Mouse (Mus musculus) megakaryocyte, adult 5-6 weeks (primary cell): Measurements from ENCODE around the gene Ogfod3. TPM values are rescaled to one million over a fixed set of nuclear protein-coding genes. Genes with fewer than 3 reads are reported as not detected.
A peak's percentile ranks its signal among the peaks of the same experiment; 100 is the strongest.

Experiments
- ATAC-seq: 2 replicates; pipeline ENCODE4 v1.8.0; 2016; ENCODE audit warnings: mild to moderate bottlenecking, inconsistent platforms; ENCODE audit not compliant: poor library complexity, severe bottlenecking
- total RNA-seq, 2 experiments: library from RNA; stranded (forward) in 1 of 2; stranded (reverse) in 1 of 2; fragments of 153-499, 151-499 nt in 1 of 2; fragments of 221-1000, 200-1000 nt in 1 of 2; gene quantifications; 2 replicates each; pipeline versions ENCODE4 v1.2.3 to v1.2.4; 2015 to 2017

Ogfod3 gene
- total RNA-seq (2015), result 7.0 and 11.7 TPM in 2 replicates
- total RNA-seq (2017), result 2.0 and 5.5 TPM in 2 replicates

DNA sequence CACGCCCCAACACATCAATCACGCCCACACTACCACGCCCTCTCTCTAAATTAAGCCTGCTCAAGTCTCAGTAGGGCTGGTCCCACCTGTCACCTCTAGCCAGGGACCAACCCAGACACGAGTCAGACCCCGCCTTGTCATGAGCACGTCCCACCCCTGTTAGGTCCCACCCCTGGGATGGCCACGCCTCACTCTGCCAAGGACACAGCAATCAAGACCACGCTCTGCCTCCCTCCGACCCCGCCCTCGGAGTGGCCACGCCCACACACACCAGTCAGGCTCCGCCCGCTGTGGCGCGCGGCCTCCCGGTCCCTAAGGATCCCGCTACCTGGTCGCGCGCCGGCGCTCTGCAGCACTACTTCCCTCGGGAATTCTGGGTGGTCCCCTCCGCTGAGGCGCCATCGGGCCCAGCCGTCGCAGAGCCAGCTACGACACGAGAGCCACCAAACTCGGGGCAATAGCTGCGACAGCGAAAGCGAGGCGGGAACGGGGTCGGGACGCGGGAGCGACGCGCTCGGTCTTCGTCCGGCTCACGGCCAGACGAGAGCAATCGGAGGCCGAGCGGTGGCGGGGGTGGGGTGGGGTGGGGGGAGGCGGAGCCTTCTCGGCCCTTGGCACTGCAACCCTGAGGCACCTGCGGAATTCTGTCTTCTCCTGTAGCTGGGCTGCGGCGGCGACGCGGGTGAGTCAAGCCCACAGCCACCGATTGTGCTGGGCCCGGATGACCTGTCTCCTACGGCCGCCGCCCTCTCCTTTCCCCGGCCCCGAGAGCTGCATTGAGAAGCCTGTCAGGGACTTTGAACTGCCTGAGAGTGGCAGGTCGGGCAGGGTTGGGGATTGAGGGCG is at the start of gene Ogfod3, which contains the start of gene Hexdc:
Gene Ogfod3, minus strand, starts transcription at position 551 of the 846 bp plus-strand sequence.
Gene Hexdc, plus strand, starts transcription at position 273 of the 846 bp plus-strand sequence.
- peak; percentile 96 for ATAC-seq

DNA sequence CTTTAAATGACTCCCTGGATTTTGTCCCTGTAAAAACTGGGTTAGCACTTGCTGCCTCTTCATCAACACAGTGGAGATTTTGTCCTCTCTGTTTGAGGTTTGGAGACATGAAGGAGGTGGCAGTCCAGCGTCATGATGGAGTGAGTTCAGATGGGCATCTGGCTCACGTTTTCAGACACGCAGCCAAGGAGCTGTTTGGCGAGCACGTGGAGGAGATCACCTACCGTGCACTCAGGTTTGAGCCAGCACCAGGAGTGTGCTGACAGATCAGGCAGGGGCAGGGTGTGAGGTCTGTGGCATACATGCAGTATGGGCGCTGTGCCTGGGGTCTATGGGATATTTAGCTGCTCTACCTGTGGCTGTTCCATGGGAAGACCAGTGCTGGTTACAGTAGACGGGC is 45.7 kb upstream of the Ogfod3 start:
- no peak for ATAC-seq

DNA sequence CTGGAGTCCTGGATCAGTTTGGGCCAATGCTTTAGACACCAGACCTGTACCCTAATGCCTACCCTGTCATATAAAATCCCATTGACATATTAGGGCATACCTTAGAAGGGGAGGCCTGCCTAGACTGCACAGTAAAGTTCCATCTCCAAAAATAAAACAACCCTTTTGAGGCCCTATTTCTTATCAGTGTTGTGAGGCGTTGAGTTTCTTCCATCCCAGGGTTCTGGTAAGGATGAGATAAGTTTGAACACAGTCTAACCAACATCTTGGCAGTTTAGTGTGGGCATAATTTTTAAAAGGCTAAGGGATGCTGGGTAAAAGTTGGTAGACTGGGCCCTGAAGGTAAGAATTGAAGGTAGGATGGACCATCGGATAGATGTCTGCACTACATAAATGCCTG is 35.2 kb upstream of the Ogfod3 start:
- no peak for ATAC-seq

DNA sequence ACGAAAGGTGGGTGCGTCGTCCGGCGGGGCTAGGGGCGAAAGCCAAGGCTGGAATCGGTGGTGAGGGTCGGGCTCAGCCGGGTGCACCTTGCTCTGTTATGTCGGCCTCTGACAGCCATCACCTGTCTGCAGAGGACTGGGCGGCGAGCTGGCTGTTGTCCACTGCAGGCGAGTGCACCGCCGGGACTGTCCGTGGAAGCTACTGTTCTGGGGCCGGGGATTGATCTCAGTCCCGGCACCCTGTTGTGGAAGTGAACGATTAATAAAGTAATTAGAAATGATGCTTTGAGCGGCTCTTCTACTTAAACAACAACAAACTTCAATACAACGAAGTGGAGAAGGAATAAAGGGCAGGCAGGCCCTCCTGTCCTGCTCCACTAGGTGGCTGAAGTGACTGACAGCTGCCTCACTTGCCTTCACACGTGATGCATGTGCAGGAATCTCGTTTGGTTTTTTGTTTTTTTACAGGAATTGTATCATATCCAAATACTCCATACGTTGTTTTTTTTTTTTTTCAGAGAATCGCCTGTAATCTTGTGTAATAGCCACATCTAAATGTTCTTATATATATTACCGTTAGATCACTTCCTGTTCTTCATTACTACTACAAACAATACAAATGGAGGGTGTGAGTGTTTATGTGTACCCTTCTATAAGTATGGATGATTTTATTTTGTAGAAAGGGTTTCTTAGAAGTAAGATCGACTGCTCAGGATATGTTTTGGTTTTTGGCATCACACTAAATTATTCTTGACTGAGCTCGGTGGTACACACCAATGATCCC is 33.0 kb upstream of the Ogfod3 start:
- ATAC-seq, result peak; percentile 34

DNA sequence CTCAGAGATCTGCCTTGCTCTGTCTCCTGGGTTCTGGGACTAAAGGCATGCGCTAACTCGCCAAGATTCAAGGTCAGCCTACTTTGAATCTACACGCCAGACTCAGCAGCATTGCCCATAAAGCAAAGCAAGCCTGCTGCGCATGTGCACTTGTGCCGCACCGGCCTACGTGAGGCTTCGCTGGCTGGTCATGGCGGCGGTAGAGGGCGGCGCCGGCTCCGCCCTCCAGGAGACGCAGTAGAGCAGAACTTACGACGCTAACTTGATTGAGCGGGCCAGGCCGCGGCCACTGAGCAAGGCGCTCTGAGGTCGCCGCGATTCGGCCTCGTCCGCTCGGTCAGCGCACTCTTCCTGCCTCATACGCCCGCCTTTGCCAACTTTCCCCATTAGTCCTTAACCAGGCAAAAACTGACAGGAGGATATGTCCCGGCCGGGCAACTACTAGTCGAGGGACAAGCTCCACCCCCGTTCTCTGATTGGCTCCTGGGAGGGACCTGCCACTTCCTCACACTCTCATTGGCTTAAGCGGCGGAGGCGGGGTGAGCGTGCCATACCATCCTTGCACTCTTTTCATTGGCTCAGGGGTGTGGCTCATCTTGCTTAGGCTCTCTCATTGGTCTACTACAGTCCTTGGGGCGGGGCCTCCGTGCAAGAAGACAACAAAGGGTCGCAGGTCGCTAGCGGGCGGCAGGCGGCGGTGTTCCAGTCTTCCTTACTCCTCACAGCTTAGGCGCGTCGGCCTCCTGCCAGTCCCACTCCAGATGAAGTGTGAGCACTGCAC is 32.2 kb upstream of the Ogfod3 start, which contains the start of gene Narf:
Gene Narf, plus strand, starts transcription at position 690 of the 781 bp plus-strand sequence.
- peak; percentile 88 for ATAC-seq

DNA sequence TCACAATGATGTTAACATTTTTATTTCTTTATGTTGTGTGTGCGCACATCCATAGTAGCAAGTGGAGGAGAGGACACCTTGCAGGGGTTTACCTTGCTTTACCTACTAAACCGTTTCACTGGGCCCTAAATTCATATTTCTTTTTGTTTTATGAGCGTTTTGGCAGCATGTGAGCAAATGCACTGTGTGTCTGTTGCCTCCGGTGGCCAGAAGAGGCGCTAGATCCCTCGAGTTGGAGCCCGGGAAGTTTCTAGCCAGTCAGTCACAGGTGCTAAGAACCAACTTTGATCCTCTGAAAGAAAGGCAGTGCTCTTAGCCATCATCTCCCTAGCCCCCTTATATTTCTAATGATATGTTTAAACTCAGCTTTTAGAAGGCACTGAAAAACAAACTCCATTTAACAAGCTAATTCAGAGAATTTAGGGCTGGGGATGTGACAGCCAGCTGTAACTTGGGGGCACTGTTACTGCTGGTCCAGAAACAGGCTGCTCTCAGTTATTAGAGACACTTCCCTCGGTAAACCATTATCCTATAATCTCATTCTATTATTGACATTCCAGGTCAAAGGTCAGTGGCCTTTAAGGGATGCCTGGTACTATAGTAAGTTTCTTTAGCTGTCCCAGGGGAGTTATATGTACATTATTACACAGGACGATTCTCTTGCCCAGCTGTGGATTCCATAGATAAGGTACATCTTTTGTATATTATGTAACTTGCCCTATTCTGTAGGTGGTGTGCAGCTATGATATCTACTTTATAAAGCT is 31.1 kb upstream of the Ogfod3 start:
- ATAC-seq, result no peak

GRCm38 (mm10) chr11:121232706-121233105 is 28.2 kb upstream of the Ogfod3 start:
- no peak for ATAC-seq

GRCm38 (mm10) chr11:121231628-121232291 is 27.2 kb upstream of the Ogfod3 start:
- no peak for ATAC-seq

DNA sequence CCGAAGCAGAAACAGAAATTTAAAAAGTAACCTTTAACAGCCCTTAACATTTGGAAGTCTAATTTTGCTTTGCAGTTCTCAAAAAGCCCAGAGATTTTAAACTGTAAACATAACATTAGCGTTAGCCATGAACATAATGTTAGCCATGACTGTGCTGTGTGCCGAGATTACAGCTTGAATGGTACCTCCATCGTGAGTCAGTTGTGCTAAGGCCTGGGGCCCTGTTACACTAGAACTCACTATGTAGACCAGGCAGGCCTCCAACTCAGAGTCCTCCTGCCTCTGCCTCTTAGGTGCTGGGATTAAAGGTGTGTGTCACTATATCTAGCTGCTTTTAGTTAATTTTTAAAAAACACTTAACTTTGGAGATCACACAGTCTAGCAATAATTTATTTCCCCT is 26.7 kb upstream of the Ogfod3 start:
- no peak for ATAC-seq

DNA sequence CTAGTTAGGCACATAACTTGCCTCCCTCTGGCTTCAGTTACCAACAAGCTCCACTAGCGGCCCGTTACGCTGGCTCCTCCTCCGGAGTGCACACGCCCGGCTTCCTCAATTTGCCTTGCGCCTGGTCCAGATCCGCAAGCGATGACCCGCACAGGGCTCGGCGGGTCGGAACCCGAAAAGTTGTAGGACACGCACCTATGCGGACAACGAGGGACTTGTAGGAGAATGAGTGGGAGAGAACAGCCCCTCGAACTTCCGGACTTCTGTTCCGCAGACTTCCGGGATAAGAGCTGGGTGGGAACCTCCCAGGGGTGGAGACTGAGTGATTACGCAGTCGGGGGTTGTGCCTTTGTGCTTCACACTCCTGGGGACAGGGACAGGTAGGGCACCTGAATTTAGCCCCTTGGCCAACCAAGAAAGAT is 24.5 kb upstream of the Ogfod3 start, which contains the start of gene Cybc1:
Gene Cybc1, minus strand, starts transcription at position 305 of the 422 bp plus-strand sequence.
- ATAC-seq, result peak; percentile 93

- ATAC-seq, result peak; percentile 62
Observed at GRCm38 (mm10) chr11:121228129-121229017, 23.9 kb upstream of the Ogfod3 start.

DNA sequence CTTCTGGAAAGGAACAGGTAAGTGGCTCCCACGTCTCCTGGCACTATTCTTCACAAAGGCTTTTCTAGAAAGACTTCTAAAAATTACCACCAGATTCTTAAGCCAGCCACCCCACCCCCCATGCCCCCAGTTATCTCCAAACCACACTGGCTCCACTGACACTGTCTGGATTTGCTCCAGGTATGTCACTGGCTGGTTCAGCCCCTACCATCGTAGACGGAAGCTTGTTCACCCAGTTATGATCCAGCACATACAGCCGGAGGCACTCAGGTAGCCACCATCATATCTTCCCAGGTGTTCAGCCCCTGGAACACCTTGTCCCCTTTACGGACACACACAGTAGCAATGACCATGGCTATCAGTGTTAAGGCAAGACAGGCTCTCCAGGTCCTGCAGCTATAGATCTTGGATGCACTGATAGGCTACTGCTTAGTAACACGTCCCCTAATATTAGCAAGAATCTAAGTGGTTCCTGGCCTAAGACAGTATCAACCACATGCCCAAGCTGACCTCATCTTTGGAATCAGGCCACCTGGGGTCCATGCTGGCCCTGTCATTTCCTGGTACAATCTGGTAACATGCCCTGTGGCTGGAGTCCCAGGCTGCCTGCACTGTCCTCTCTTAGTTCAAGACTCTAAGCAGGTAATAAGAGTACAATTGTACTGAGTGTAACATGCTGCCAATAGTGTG is 17.0 kb upstream of the Ogfod3 start:
- no peak for ATAC-seq

DNA sequence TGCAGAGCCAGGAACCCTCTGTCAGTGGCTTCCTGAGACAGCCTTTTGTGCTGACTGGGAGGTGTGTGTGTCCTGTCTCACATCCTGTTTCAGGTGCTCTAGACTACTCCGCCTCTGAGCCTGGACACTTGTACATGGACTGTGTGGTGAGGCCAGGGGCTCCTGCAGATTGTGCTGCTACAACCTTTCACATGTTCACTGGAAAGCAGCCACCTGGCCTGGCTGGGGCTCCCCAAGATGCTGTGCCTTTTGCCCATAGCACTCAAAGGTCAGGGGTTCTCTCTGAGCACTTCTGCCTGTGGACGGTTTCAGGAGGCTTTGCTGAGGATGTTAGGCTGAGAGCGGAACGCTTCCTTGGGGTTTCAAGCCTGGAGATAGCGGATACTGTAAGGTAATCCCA is 16.3 kb upstream of the Ogfod3 start:
- ATAC-seq, result no peak

DNA sequence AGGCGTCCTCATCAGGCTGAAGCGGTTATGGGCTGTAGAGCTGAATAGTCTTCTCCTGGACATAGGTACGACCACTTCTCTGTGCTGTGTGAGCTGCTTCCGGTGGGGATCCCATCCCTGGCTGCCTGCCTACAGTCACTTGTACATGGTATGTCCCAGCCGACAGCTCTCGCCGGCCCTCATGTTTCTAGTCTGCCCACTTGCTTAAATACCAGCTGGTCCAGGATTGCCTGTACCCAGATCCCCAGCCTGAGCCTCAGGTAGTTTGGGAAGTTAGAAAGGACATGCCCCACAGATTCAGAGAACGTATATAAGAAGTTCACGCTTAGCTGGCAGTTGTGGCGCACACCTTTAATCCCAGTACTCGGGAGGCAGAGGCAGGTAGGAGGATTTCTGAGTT is 15.3 kb upstream of the Ogfod3 start:
- ATAC-seq, result no peak

- no peak for ATAC-seq
Observed at GRCm38 (mm10) chr11:121216831-121217230, 12.3 kb upstream of the Ogfod3 start.

DNA sequence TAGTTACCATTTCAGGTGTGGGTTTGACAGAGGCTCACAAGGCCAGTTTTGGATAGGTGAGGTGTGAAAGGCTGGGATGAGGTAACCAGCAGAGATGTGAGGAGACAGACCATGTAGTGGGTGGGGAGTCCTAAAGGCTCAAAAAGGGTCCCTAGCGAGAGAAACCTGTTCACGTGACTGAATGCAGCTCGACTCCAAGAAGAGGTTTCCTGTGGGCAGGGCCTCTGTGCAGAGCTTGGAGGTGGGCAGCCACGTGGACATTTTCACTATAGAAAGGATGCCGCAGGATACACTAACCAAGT is 701 bp downstream of the Ogfod3 start:
- no peak for ATAC-seq

DNA sequence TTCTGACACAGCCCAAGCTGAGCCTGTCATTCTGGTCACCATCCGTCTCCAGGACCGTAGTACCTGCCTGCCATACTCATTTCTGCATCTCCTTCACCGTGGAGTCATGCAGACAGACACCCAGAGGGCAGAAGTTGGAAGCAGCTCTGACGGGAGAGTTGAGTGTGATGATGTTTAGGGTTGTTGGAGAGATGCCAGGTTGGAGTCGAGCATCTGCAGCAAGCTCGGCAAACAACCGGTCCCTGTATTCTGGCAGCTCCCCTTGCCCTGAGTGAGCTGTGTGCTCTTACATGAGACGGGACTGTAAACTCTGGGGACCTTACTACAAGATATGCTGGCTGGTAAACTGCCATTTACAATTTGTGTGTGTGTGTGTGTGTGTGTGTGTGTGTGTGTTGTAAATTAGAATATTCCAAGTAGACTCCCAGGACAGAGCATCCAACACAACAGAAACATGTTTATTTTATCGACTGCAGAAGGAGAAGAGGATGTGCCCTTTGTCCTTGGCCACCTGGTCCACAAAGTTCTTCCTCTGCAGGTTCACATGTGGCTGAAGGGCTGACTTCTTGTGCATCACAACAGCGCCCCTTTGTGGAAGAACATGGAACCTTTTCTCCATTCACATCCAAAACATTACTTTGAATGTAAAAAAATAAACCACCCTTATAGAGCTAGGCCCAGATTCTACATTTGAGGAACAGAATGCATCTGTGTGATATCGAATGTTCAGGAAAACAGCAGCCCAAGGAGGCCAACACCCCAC is 2.9 kb downstream of the Ogfod3 start:
- ATAC-seq, result no peak
